Mouse (Mus musculus) heart, postnatal 0 days (tissue): ENCODE measurements around the gene Myo9a.

ENCODE experiments used
- CTCF ChIP-seq: IDR thresholded peaks from 2 replicates; pipeline ENCODE4 v1.5.1; 2016; ENCODE audit warnings: antibody characterized with exemption, control low read depth, low read depth
- EP300 ChIP-seq: IDR thresholded peaks from 2 replicates; pipeline ENCODE4 v1.6.1; 2016; ENCODE audit warnings: antibody characterized with exemption, low read depth

DNA sequence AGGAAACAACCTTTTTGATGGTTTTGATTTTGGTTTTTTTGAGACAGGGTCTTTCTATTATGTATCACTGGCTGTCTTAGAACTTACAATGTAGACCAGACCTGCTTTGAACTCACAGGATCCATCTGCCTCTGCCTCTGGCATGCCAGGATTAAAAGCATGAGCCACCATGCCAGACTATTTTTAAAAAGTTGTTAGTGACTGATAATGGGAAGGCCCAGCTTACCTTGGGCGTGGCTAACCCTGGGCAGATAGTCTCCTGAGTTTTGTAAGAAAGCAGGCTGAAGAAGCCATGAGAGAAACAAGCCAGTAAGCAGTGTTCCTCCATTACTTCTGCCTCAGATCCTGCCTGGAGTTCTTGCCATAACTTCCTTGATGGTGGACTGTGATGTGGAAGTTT lies 152.7 kb downstream of the Myo9a start:
- no peak for TF ChIP-seq CTCF
- no peak for TF ChIP-seq EP300
